Mouse (Mus musculus) splenic B cell, adult 2 months (primary cell): ENCODE data around the gene Sec16b.

Experiments
- DNase-seq: peaks from one replicate; pipeline ENCODE4 v3.0.0-alpha.2; 2011; ENCODE audit warnings: low read depth, low spot score
- H3K27me3 ChIP-seq: 2 replicates; pipeline ENCODE4 v1.6.1; 2012; ENCODE audit warnings: mild to moderate bottlenecking, low read length, moderate library complexity, mixed read lengths; ENCODE audit not compliant: control insufficient read depth, poor library complexity, insufficient read depth, severe bottlenecking
- H3K36me3 ChIP-seq: 2 replicates; pipeline ENCODE4 v1.6.1; 2012; ENCODE audit warnings: mild to moderate bottlenecking, low read length, moderate library complexity, mixed read lengths; ENCODE audit not compliant: control insufficient read depth, poor library complexity, insufficient read depth, severe bottlenecking

Gene Sec16b

DNA sequence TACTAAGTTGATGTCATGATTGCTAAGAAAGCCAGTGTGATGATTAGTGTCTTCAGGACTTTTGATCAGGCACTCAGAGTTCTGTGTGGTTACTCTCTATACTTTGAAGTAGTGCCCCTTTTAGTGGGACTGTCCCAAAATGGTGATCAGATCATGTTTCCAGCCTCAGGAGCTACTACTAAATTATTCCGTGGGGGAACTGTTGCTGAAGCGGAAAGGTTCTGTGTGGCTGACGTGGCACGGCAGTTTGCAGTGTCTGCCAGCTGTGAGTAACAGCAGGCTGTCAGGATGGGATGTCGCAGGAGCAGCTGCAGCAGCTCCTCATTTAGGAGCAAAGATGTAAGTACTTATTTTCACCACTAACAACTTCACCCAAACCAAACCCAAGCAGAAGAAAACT lies at the start of gene Sec16b:
Gene Sec16b, plus strand, starts transcription at position 207 of the 400 bp plus-strand sequence.
- no peak for DNase-seq
- no peaks in the 10 kb centered on the region for H3K36me3 ChIP-seq
- no peaks in the 10 kb centered on the region for H3K27me3 ChIP-seq

- DNase-seq, result no peak
- H3K36me3 ChIP-seq, result no peaks in the 10 kb centered on the region
- H3K27me3 ChIP-seq, result no peaks in the 10 kb centered on the region
Observed at GRCm38 (mm10) chr1:157457789-157458188, 48.7 kb upstream of the Sec16b start.

- Histone ChIP-seq H3K27me3 (no peaks in the 10 kb centered on the region), H3K36me3 (no peaks in the 10 kb centered on the region)
- peak; percentile 79 for DNase-seq
Observed at GRCm38 (mm10) chr1:157458421-157459208, 47.9 kb upstream of the Sec16b start, which contains the start of gene Cryzl2. Cryzl2 (plus strand) TSS chr1:157458577.

DNA sequence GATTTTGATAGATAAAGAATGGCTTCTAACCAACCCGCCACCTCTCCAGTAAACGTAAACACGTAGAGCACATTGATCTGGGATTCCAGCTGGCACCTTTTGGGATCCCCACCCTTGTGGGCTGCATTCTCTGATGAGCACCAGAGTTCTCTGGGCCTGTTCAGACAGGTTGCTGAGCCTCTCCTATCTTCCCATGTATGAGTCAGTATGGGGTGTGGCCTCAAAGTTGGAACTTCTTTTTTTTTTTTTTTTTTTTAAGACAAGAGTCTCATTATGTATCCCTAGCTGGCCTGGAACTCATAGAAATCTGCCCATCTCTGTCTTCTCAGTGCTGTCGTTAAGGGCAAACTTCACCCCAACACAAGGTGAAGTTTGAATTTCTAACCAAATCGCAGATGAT lies 46.6 kb upstream of the Sec16b start:
- DNase-seq, result no peak
- Histone ChIP-seq H3K27me3 (no peaks in the 10 kb centered on the region), H3K36me3 (no peaks in the 10 kb centered on the region)

DNA sequence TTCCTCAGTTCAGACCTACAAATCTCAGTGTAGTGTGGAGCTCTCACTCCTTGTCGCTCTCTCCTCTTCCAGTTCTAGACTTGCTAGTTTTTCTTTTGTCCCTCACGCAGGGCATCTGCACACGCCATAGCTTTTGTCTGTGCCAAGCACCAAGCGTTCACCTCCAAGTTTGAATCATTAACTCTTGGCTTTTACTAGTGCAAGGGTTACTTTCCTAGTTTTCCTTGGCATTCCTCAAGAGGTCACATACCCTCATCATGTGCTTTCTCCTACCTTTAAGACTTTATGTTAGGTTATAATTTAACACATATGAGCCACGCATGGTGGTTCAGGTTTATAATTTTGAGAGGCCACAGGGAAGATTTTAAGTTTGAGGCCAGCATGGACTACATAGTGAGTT lies 45.3 kb upstream of the Sec16b start:
- Histone ChIP-seq H3K27me3 (no peaks in the 10 kb centered on the region), H3K36me3 (no peaks in the 10 kb centered on the region)
- DNase-seq, result no peak

- Histone ChIP-seq H3K36me3 (no peaks in the 10 kb centered on the region), H3K27me3 (no peaks in the 10 kb centered on the region)
- DNase-seq, result no peak
Observed at GRCm38 (mm10) chr1:157462336-157462735, 44.2 kb upstream of the Sec16b start.

DNA sequence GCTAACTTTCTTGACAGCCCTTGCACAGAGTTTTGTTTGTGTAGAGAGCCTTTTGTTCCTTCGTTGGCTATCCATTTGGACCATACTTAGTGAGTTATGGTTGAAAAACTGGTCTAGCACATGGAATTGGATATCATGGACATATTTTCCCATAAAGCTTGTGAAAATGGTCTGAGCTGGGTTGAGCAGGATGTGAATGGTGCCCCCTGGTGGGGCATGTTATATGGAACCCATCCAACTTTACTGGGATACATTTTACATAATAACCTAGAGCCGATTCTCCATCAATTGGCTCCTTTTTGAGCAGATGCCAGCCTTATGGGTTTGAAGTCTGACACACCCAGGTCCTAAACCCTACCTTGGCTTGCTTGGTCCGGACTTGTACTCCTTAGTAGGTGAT lies 41.3 kb upstream of the Sec16b start:
- DNase-seq, result peak; percentile 29

DNA sequence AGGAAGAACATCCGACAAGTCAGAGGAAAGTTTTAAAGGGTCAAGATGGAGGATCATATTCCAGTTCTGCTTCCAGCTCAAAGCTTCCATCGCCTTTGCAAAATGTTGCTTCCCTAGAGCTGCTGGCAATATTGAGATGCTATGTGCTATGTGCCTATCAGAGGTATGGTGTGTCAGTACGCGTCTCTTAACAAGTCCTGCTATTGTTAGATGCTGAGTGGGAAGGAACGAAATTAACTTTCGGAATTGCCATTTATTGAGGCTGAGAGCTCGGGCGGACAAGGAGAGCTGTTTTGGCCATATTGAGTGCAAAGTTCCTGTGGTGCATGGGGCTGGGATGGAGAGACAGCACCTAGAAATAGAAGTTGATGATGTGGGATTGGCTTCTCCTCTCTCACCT lies 38.7 kb upstream of the Sec16b start:
- Histone ChIP-seq H3K36me3 (no peaks in the 10 kb centered on the region), H3K27me3 (no peaks in the 10 kb centered on the region)
- no peak for DNase-seq

More for the DNA sequence above, 41.3 kb upstream of the Sec16b start:
- no peaks in the 10 kb centered on the region for H3K27me3 ChIP-seq
- H3K36me3 ChIP-seq, result no peaks in the 10 kb centered on the region

GRCm38 (mm10) chr1:157470761-157471386 lies 35.7 kb upstream of the Sec16b start:
- DNase-seq, result no peak
- Histone ChIP-seq H3K36me3 (no peaks in the 10 kb centered on the region), H3K27me3 (no peaks in the 10 kb centered on the region)

DNA sequence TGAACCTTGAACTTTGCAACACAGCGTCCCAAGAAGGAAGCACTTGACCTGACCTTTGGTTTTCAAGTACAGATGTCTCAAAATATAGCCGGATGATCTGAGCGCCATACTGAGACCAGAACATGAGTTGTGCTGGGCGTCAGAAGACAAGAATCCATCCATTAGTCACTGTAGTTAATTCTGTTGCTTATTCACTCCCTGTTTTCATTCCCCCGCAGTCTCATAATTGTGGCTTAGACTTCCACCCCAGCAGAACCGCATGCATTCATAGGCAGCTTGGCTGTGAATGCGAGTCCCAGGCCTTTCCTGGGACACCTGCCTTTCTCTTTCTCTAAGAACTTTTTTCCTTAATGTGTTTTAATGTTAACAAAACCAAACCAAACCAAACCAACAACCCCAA lies 33.8 kb upstream of the Sec16b start:
- Histone ChIP-seq H3K36me3 (no peaks in the 10 kb centered on the region), H3K27me3 (no peaks in the 10 kb centered on the region)
- DNase-seq, result no peak

GRCm38 (mm10) chr1:157474865-157475264 lies 31.7 kb upstream of the Sec16b start:
- no peak for DNase-seq
- Histone ChIP-seq H3K27me3 (no peaks in the 10 kb centered on the region), H3K36me3 (no peaks in the 10 kb centered on the region)

DNA sequence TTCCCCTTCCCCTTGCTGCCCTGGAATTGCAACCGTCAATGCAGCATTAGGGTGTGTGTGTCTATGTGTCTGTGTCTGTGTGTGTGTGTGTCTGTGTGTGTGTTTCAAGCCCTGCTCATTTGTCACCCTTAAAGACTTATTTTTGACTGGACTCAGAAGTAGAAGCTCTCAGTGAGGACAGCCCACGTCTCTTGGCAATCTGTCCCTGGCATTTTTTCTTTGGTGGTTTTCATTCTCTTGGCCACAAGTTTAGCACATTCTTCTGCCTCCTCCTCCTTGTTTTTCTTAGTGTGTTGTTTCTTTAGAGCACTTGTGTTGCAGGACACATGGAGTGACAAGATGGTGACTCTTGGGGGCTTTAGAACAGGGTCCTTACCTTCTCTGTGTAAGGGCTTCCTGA lies 30.3 kb upstream of the Sec16b start:
- no peak for DNase-seq

GRCm38 (mm10) chr1:157480090-157480489 lies 26.4 kb upstream of the Sec16b start:
- DNase-seq, result no peak
- Histone ChIP-seq H3K27me3 (no peaks in the 10 kb centered on the region), H3K36me3 (no peaks in the 10 kb centered on the region)

More for the DNA sequence above, 30.3 kb upstream of the Sec16b start:
- H3K36me3 ChIP-seq, result no peaks in the 10 kb centered on the region
- no peaks in the 10 kb centered on the region for H3K27me3 ChIP-seq

DNA sequence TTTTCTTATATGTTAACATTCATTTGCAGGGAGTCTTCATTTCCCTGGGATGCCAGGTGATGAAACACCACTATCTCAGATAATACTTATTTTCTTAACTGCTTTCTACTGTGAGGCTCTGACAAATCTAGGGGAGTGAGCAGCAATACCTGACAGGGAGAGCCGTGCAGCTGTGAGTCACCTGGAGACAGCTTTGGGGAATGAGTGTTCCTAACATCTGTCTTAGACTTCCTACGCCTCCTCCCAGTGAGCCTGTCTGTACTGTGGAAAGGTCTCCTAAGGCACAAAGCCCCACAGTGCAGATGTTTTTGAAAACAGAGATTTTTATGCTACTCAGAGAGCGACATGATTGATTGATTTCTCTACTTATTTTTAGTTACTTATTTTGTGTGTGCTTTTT lies 25.6 kb upstream of the Sec16b start:
- Histone ChIP-seq H3K36me3 (no peaks in the 10 kb centered on the region), H3K27me3 (no peaks in the 10 kb centered on the region)
- no peak for DNase-seq

- no peaks in the 10 kb centered on the region for H3K27me3 ChIP-seq
Observed at GRCm38 (mm10) chr1:157481666-157482065, 24.9 kb upstream of the Sec16b start.

More at GRCm38 (mm10) chr1:157481666-157482065, 24.9 kb upstream of the Sec16b start:
- DNase-seq, result no peak
- no peaks in the 10 kb centered on the region for H3K36me3 ChIP-seq
